Mouse (Mus musculus) embryonic facial prominence, embryonic 14.5 days (tissue): Measurements from ENCODE around the gene Ciao2a. TPM values are rescaled to one million over a fixed set of nuclear protein-coding genes. Genes with fewer than 3 reads are reported as not detected.

ENCODE experiments used
- ATAC-seq: fragments of 200-750 bp; cut with Nextera tagmentation; 2 replicates; pipeline ENCODE4 v1.8.0; 2017; ENCODE audit warnings: low read depth, moderate number of reproducible peaks, moderate TSS enrichment
- DNase-seq: peaks from one replicate; pipeline ENCODE4 v3.0.0-alpha.2; 2015; ENCODE audit warnings: low spot score
- H3K27ac ChIP-seq: fragments of 300-500 bp; sonication (generic); replicated peaks from 2 replicates; pipeline ENCODE4 v1.5.1; 2014; ENCODE audit warnings: low read depth, mild to moderate bottlenecking, low read length, moderate library complexity
- H3K27me3 ChIP-seq: fragments of 300-500 bp; sonication (generic); replicated peaks from 2 replicates; pipeline ENCODE4 v1.6.1; 2014; ENCODE audit warnings: low read length; ENCODE audit not compliant: control insufficient read depth, insufficient read depth
- H3K36me3 ChIP-seq: fragments of 300-500 bp; sonication (generic); 2 replicates; pipeline ENCODE4 v1.6.1; 2014; ENCODE audit warnings: low read length, mixed read lengths; ENCODE audit not compliant: control insufficient read depth, insufficient read depth
- H3K4me1 ChIP-seq: fragments of 300-500 bp; sonication (generic); 2 replicates; pipeline ENCODE4 v1.6.1; 2014; ENCODE audit warnings: antibody characterized with exemption, low read length; ENCODE audit not compliant: control insufficient read depth, insufficient read depth
- H3K4me2 ChIP-seq: fragments of 300-500 bp; sonication (generic); 2 replicates; pipeline ENCODE4 v1.6.1; 2014; ENCODE audit warnings: low read depth, mild to moderate bottlenecking, low read length, moderate library complexity, mixed read lengths
- H3K4me3 ChIP-seq: fragments of 300-500 bp; sonication (generic); 2 replicates; pipeline ENCODE4 v1.5.1; 2014; ENCODE audit warnings: low read depth, mild to moderate bottlenecking, low read length
- H3K9ac ChIP-seq: fragments of 300-500 bp; sonication (generic); 2 replicates; pipeline ENCODE4 v1.6.1; 2014; ENCODE audit warnings: low read depth, mild to moderate bottlenecking, low read length, moderate library complexity, mixed read lengths
- H3K9me3 ChIP-seq: fragments of 300-500 bp; sonication (generic); 2 replicates; pipeline ENCODE4 v1.6.1; 2016; ENCODE audit warnings: low read length; ENCODE audit not compliant: control insufficient read depth
- WGBS: fragments of 180-500 bp; shearing (Covaris S2); extraction: QIAGEN DNeasy Blood & Tissue Kit; methylation state at CpG from one replicate; pipeline ENCODE4 v1.1.7; 2014; 5-methylcytosine and 5-hydroxymethylcytosine counted together
- polyA plus RNA-seq: library from polyadenylated mRNA; unstranded; fragments of >200 nt; fragmentation: Nextera tagmentation; extraction: Ambion mirVana; gene quantifications from 2 replicates; pipeline ENCODE4 v1.2.1, GENCODE M21; 2014

Ciao2a gene
- polyA plus RNA-seq, 1 experiment from 2014 or later = 112 TPM

DNA sequence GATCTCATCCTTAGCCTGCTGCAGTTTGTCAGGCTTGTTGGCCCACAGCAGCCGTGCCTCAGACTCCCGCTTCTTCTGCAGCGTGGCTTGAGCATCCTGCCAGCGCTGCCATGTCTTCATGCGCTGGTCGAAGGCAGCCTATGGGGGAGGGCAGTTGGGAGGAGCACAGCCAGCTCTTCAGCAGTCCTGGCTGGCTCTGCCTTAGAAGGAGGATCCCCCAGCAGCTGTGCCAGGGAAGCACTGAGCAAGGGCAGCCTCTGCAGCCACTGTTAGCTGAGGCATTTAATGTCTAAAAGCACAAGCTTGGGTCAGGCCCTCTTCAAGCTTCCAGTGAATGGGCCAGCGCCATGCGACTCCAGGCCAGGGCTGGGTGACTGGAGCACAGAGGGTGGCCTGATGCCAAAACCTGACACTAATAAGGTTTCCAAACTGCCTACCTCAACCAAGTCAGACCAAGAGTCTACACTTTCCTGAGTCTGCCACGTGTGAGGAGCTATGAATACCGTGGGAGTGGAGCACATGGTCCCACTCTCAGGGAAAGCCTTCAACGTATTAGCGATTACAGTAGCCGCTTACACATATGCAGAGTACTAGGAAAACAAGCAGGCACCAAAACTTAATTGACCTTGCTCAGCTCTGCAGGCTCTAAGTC lies 35.7 kb upstream of the Ciao2a start:
- Histone ChIP-seq H3K27ac (no peak overlapping the region), H3K4me3 (no peak overlapping the region), H3K9ac (no peak overlapping the region), H3K4me2 (no peak overlapping the region), H3K27me3 (no peaks in the 10 kb centered on the region), H3K36me3 (peaks cover 94% of the 10 kb centered on the region), H3K4me1 (no peaks in the 10 kb centered on the region), H3K9me3 (no peaks in the 10 kb centered on the region)
- WGBS = 85% methylated on average over 13 of the region's 13 CpGs
- no peak for DNase-seq
- no peak for ATAC-seq

DNA sequence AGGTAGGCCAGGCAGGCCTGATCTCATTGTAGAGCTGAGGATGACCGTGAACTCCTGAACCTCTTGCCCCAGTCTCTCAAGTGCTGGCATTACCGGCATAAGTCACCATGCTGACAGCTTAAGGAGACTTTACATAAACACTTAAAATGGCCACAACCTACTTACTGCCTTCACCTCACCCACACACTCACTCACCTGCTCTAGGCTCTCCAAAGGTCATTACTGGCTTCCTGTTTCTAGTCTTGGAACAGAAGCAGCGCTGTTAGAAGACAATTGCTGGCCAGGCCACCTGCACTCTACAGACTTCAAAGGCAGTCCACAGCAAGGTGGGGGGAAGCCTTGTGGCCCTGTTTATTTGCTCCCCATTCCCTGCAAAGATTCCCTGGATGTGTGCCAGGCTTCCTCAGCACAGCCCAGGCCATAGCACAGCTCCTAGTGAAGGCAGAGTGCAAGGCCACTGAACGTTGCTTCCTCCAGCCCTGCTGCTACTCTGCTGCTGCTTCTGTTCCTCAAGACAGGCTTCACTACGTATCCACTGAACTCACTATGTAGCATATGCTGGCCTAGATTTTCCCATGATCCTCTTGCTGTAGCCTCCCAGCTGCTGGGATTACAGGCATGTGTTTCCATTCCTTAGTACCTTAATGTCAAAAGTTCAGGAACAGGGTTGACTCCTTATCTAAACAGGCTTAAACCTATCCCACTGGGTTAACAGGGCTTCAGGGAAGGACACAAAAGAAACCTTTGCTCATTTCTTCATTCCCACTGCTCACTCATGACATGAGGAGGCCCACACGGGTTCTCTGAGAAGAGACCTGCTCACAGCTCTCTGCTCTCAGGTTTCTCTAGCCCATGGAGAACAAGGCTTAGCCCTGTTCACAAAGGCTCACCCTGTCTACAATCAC lies 34.8 kb upstream of the Ciao2a start:
- Histone ChIP-seq H3K4me2 (no peak overlapping the region), H3K27ac (peak overlapping the region; percentile 5; the same call in 1 of the 2 replicates), H3K9me3 (no peaks in the 10 kb centered on the region), H3K9ac (no peak overlapping the region), H3K27me3 (no peaks in the 10 kb centered on the region), H3K4me3 (no peak overlapping the region), H3K4me1 (no peaks in the 10 kb centered on the region), H3K36me3 (peaks cover 98% of the 10 kb centered on the region)
- DNase-seq (peak; percentile 15), ATAC-seq (no peak)
- 62% methylated on average over 6 of the region's 6 CpGs for WGBS

- no peaks in the 10 kb centered on the region for H3K27me3 ChIP-seq
- ATAC-seq = no peak
- no peak overlapping the region for H3K4me3 ChIP-seq
- H3K27ac ChIP-seq = no peak overlapping the region
- H3K9me3 ChIP-seq = no peaks in the 10 kb centered on the region
- no peaks in the 10 kb centered on the region for H3K4me1 ChIP-seq
- DNase-seq = no peak
- H3K4me2 ChIP-seq = no peak overlapping the region
- no peak overlapping the region for H3K9ac ChIP-seq
- 43% methylated on average over 2 of the region's 2 CpGs for WGBS
- H3K36me3 ChIP-seq = peaks cover 97% of the 10 kb centered on the region
These were observed 33.7 kb upstream of the Ciao2a start for GRCm38 (mm10) chr9:66092664-66093063.

- Histone ChIP-seq H3K9me3 (no peaks in the 10 kb centered on the region), H3K36me3 (peaks cover 83% of the 10 kb centered on the region), H3K27ac (no peak overlapping the region), H3K27me3 (no peaks in the 10 kb centered on the region), H3K4me2 (no peak overlapping the region), H3K4me3 (no peak overlapping the region), H3K9ac (no peak overlapping the region), H3K4me1 (no peaks in the 10 kb centered on the region)
- ATAC-seq = peak; percentile 63; the same call in 1 of the 2 replicates
- 47% methylated on average over 8 of the region's 8 CpGs for WGBS
- DNase-seq = peak; percentile 35
These were observed 24.8 kb upstream of the Ciao2a start for GRCm38 (mm10) chr9:66101577-66101976.

DNA sequence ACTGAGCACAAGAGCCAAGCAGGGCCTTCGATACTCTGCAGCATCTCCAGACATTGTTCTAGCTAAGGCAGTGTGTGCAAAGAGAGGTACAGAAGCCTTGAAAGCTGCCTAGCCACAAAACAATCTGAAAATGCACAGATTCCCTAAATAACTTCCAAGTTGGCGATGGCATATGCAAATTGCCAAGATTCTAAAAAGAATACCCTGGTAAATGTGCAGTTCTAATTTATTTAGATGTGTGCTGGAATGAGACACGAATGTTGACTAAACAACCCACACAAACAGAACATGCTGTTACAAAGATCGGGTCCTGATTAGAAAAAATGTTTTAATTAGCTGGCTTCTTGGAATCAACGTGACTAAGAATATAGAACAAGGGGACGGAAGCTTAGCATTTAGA lies 23.7 kb upstream of the Ciao2a start:
- no peak overlapping the region for H3K4me3 ChIP-seq
- H3K9me3 ChIP-seq = no peaks in the 10 kb centered on the region
- H3K27me3 ChIP-seq = no peaks in the 10 kb centered on the region
- peaks cover 83% of the 10 kb centered on the region for H3K36me3 ChIP-seq
- H3K4me2 ChIP-seq = no peak overlapping the region
- H3K4me1 ChIP-seq = no peaks in the 10 kb centered on the region
- H3K9ac ChIP-seq = no peak overlapping the region
- DNase-seq = no peak
- H3K27ac ChIP-seq = no peak overlapping the region
- ATAC-seq = no peak
- WGBS = 78% methylated on average over 6 of the region's 6 CpGs

- H3K36me3 ChIP-seq = peaks cover 86% of the 10 kb centered on the region
- DNase-seq (no peak), ATAC-seq (no peak)
- no peaks in the 10 kb centered on the region for H3K9me3 ChIP-seq
- 94% methylated on average over 4 of the region's 4 CpGs for WGBS
- no peak overlapping the region for H3K27ac ChIP-seq
- H3K9ac ChIP-seq = no peak overlapping the region
- H3K4me2 ChIP-seq = no peak overlapping the region
- no peaks in the 10 kb centered on the region for H3K27me3 ChIP-seq
- H3K4me3 ChIP-seq = no peak overlapping the region
- H3K4me1 ChIP-seq = no peaks in the 10 kb centered on the region
These were observed 21.8 kb upstream of the Ciao2a start for GRCm38 (mm10) chr9:66104601-66105000.

DNA sequence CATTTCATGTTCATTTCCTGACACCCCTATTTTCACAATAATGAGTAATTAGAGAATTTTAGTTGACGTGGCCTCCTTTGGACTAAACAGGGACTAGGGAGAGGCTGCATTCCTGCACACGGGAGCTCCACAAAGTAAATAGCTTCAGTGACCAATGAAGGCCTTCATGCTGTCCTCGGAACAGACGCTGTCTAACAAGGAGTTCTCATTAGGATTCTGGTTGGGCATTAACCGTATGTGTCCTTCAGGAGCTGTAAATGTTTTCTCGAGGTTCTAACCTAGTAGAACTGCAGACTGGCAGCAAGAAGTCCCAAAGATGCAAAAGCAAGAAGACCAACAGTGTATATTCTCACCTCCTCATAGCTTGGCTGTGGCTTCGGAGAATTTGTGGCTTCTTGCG lies 21.2 kb upstream of the Ciao2a start:
- no peak overlapping the region for H3K4me2 ChIP-seq
- H3K27me3 ChIP-seq = no peaks in the 10 kb centered on the region
- no peak overlapping the region for H3K9ac ChIP-seq
- no peak overlapping the region for H3K4me3 ChIP-seq
- peaks cover 82% of the 10 kb centered on the region for H3K36me3 ChIP-seq
- ATAC-seq (no peak), DNase-seq (no peak)
- H3K27ac ChIP-seq = no peak overlapping the region
- H3K9me3 ChIP-seq = no peaks in the 10 kb centered on the region
- no peaks in the 10 kb centered on the region for H3K4me1 ChIP-seq
- 87% methylated on average over 8 of the region's 8 CpGs for WGBS

DNA sequence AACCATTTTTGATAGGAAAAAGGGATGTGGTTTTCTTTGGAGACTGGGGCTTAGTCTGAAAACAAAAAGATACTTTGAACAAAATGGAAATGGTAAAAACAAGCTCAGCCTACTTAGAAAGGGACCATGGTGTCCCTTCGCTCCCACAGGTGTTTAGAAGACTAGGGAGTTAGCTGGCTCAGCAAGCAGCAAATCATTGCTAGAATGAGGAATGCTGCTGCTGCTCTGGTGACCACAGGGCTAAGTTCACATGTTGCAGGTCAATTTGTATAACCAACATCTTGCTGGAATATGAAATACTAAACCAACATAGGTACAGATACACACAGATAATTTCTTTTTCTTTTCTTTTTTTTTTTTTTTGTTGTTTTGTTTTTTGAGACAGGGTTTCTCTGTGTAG lies 16.8 kb upstream of the Ciao2a start:
- H3K9me3 ChIP-seq = no peaks in the 10 kb centered on the region
- DNase-seq = no peak
- 97% methylated on average over 1 of the region's 1 CpGs for WGBS
- no peak overlapping the region for H3K4me2 ChIP-seq
- H3K36me3 ChIP-seq = peaks cover 51% of the 10 kb centered on the region
- H3K9ac ChIP-seq = no peak overlapping the region
- no peak overlapping the region for H3K27ac ChIP-seq
- ATAC-seq = no peak
- no peaks in the 10 kb centered on the region for H3K4me1 ChIP-seq
- H3K27me3 ChIP-seq = no peaks in the 10 kb centered on the region
- H3K4me3 ChIP-seq = no peak overlapping the region
